Mouse (Mus musculus): ENCODE data around the gene Serpinf1.

Gene Serpinf1

GRCm38 (mm10) chr11:75422013-75422792 lies at the start of gene Serpinf1:
Gene Serpinf1, minus strand, starts transcription at chr11:75422701.
- in situ Hi-C loops (cut with MboI, MseI): no loop called here

- in situ Hi-C loops (cut with MboI, MseI): no loop called here
Observed at GRCm38 (mm10) chr11:75470675-75471074, 48.2 kb upstream of the Serpinf1 start.

GRCm38 (mm10) chr11:75469261-75469660 lies 46.8 kb upstream of the Serpinf1 start:
- in situ Hi-C loops (cut with MboI, MseI): loop anchor here in 1 of 2 experiments (10.0 kb wide), 1 partner anchor 634 kb away; the partner anchor contains the start of gene Mnt

- in situ Hi-C loops (cut with MboI, MseI): loop anchor here in 1 of 2 experiments (10.0 kb wide), 1 partner anchor 634 kb away; the partner anchor contains the start of gene Mnt
Observed at GRCm38 (mm10) chr11:75468410-75468809, 45.9 kb upstream of the Serpinf1 start.

GRCm38 (mm10) chr11:75467512-75468215 lies 45.2 kb upstream of the Serpinf1 start:
- in situ Hi-C loops (cut with MboI, MseI): loop anchor here in 1 of 2 experiments (10.0 kb wide), 1 partner anchor 633 kb away; the partner anchor contains the start of gene Mnt

- in situ Hi-C loops (cut with MboI, MseI): loop anchor here in 1 of 2 experiments (10.0 kb wide), 1 partner anchor 632 kb away; the partner anchor contains the start of gene Mnt
Observed at GRCm38 (mm10) chr11:75466731-75467505, 44.4 kb upstream of the Serpinf1 start.

GRCm38 (mm10) chr11:75465051-75465450 lies 42.5 kb upstream of the Serpinf1 start:
- in situ Hi-C loops (cut with MboI, MseI): loop anchor here in 1 of 2 experiments (10.0 kb wide), 1 partner anchor 630 kb away; the partner anchor contains the start of gene Mnt

GRCm38 (mm10) chr11:75464417-75464816 lies 41.9 kb upstream of the Serpinf1 start:
- in situ Hi-C loops (cut with MboI, MseI): loop anchor here in 1 of 2 experiments (10.0 kb wide), 1 partner anchor 630 kb away; the partner anchor contains the start of gene Mnt

- in situ Hi-C loops (cut with MboI, MseI): loop anchor here in 1 of 2 experiments (10.0 kb wide), 1 partner anchor 629 kb away; the partner anchor contains the start of gene Mnt
Observed at GRCm38 (mm10) chr11:75463624-75464023, 41.1 kb upstream of the Serpinf1 start.

- in situ Hi-C loops (cut with MboI, MseI): loop anchor here in 1 of 2 experiments (10.0 kb wide), 1 partner anchor 628 kb away; the partner anchor contains the start of gene Mnt
Observed at GRCm38 (mm10) chr11:75462865-75463336, 40.4 kb upstream of the Serpinf1 start.

- in situ Hi-C loops (cut with MboI, MseI): loop anchor here in 1 of 2 experiments (10.0 kb wide), 1 partner anchor 628 kb away; the partner anchor contains the start of gene Mnt
Observed at GRCm38 (mm10) chr11:75462253-75462783, 39.8 kb upstream of the Serpinf1 start.

- in situ Hi-C loops (cut with MboI, MseI): loop anchor here in 1 of 2 experiments (10.0 kb wide), 1 partner anchor 627 kb away; the partner anchor contains the start of gene Mnt
Observed at GRCm38 (mm10) chr11:75461743-75462252, 39.3 kb upstream of the Serpinf1 start.

GRCm38 (mm10) chr11:75460844-75461742 lies 38.6 kb upstream of the Serpinf1 start, which contains the start of gene Tlcd2:
Gene Tlcd2, plus strand, starts transcription at chr11:75461715.
- in situ Hi-C loops (cut with MboI, MseI): loop anchor here in 1 of 2 experiments (10.0 kb wide), 1 partner anchor 626 kb away; the partner anchor contains the start of gene Mnt

- in situ Hi-C loops (cut with MboI, MseI): loop anchor here in 1 of 2 experiments (10.0 kb wide), 1 partner anchor 625 kb away; the partner anchor contains the start of gene Mnt
Observed at GRCm38 (mm10) chr11:75460103-75460843, 37.8 kb upstream of the Serpinf1 start.

GRCm38 (mm10) chr11:75459751-75460102 lies 37.2 kb upstream of the Serpinf1 start:
- in situ Hi-C loops (cut with MboI, MseI): loop anchor here in 1 of 2 experiments (10.0 kb wide), 1 partner anchor 625 kb away; the partner anchor contains the start of gene Mnt

GRCm38 (mm10) chr11:75459141-75459711 lies 36.7 kb upstream of the Serpinf1 start:
- in situ Hi-C loops (cut with MboI, MseI): no loop called here

GRCm38 (mm10) chr11:75458628-75459041 lies 36.1 kb upstream of the Serpinf1 start:
- in situ Hi-C loops (cut with MboI, MseI): no loop called here

- in situ Hi-C loops (cut with MboI, MseI): no loop called here
Observed at GRCm38 (mm10) chr11:75458169-75458568, 35.7 kb upstream of the Serpinf1 start.
